Mouse (Mus musculus) T-helper 17 cell (primary cell): ENCODE measurements around the gene Col6a3.

Experiments used
- in situ Hi-C, 2 experiments: fragments of 300-600 bp; cut with MboI, MseI; formaldehyde crosslinking; loops; 1 replicate in 1 of 2; 2 replicates in 1 of 2; pipeline ENCODE4 v1.15.1; 2025; ENCODE audit warnings: high pct_unique_total_duplicates in 2 of 2

Col6a3 gene

DNA sequence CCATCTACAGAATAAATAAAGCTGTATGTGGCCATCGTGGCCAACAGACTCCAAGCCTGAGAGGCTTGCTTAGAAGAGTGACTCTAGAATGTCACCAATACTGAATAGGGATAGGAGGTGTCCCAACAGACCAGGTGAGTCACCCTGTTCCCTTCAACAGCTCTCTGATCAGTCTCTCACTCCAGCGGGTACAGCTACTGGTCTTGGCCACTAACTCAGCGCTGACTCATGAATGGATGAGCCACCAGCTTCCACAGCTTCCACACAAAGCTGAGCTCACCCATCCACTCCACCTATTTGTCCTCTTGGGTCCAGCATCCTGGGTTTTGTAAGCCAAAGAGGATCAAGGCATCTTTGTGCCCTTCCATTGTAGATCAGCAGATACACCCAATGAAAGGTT, 114.3 kb downstream of the Col6a3 start:
- in situ Hi-C loops, result no loop called here

- in situ Hi-C loops, result no loop called here
These were observed 120.0 kb downstream of the Col6a3 start for GRCm38 (mm10) chr1:90723754-90724153.

GRCm38 (mm10) chr1:90723325-90723724, 120.4 kb downstream of the Col6a3 start:
- in situ Hi-C loops, result no loop called here

GRCm38 (mm10) chr1:90722021-90722420, 121.8 kb downstream of the Col6a3 start:
- in situ Hi-C loops, result no loop called here

GRCm38 (mm10) chr1:90720610-90721241, 123.0 kb downstream of the Col6a3 start:
- in situ Hi-C loops, result no loop called here

DNA sequence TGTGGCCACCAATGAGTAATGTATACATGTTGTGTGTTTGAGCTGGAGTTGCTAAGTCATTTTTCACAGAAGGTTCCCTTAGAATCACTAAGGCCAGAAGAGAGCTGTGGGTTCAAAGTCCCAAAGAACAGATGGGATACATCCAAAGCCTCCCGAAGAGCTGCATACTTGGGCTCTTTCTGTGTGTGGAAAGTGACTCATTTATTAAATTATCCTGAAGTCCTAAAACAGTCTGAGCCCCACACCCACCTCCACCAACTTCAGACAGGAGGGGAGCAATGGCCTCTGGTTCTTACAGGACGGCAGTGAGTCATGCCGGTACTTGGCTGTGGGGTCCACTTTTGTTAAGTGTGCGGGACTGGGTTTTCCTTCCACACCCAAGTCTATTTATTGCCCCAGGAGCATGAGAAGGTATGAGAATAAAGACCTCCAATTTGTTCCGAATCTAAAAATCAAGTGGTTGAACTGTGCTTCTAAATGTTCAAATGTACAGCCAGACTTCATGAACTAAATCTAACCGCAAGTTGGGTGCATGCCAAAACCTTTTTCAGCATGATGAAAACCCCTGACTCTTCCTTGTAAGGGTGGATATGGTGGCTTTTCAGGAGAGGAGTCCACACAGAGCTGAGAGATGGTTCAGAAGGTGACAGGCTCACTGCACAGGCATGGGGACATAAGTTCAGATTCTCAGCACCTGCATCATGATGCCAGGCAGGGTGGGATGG, 124.8 kb downstream of the Col6a3 start:
- in situ Hi-C loops, result no loop called here

- in situ Hi-C loops, result no loop called here
These were observed 127.5 kb downstream of the Col6a3 start for GRCm38 (mm10) chr1:90716258-90716657.
